Mouse (Mus musculus) hindbrain, embryonic 10.5 days (tissue): ENCODE results near the gene Mlx. TPM values are rescaled to one million over a fixed set of nuclear protein-coding genes. Genes with fewer than 3 reads are reported as not detected.
A peak's percentile ranks its signal among the peaks of the same experiment; 100 is the strongest.

Experiments used
- DNase-seq: peaks from one replicate; pipeline ENCODE4 v3.0.0-alpha.2; 2017; ENCODE audit warnings: low spot score
- H3K27ac ChIP-seq: fragments of 300-500 bp; sonication (generic); 2 replicates; pipeline ENCODE4 v1.5.1; 2016; ENCODE audit warnings: mild to moderate bottlenecking, moderate library complexity
- H3K27me3 ChIP-seq: fragments of 300-500 bp; sonication (generic); 2 replicates; pipeline ENCODE4 v1.6.1; 2016; ENCODE audit warnings: mild to moderate bottlenecking; ENCODE audit not compliant: poor library complexity, insufficient read depth, severe bottlenecking
- H3K36me3 ChIP-seq: fragments of 300-500 bp; sonication (generic); 2 replicates; pipeline ENCODE4 v1.6.1; 2016; ENCODE audit warnings: mild to moderate bottlenecking, moderate library complexity
- H3K4me1 ChIP-seq: fragments of 300-500 bp; sonication (generic); replicated peaks from 2 replicates; pipeline ENCODE4 v1.6.1; 2016; ENCODE audit warnings: mild to moderate bottlenecking
- H3K4me3 ChIP-seq: fragments of 300-500 bp; sonication (generic); 2 replicates; pipeline ENCODE4 v1.5.1; 2016; ENCODE audit warnings: mild to moderate bottlenecking, moderate library complexity
- H3K9me3 ChIP-seq: fragments of 300-500 bp; sonication (generic); 2 replicates; pipeline ENCODE4 v1.6.1; 2016; ENCODE audit warnings: mild to moderate bottlenecking, moderate library complexity
- WGBS: fragments of 180-500 bp; shearing (Covaris S2); methylation state at CpG from one replicate; pipeline ENCODE4 v1.1.7; 2016; 5-methylcytosine and 5-hydroxymethylcytosine counted together
- polyA plus RNA-seq: library from polyadenylated mRNA; unstranded; fragments of >200 nt; fragmentation: Nextera tagmentation; extraction: Ambion mirVana; gene quantifications from 2 replicates; pipeline ENCODE4 v1.2.1, GENCODE M21; 2016

Mlx gene
- polyA plus RNA-seq, 1 experiment from 2014 or later: 49.7 TPM

GRCm38 (mm10) chr11:101134217-101134865 is 47.3 kb downstream of the Mlx start:
- 82% methylated on average over 13 of the region's 13 CpGs for WGBS
- Histone ChIP-seq H3K9me3 (peaks cover 3% of the 10 kb centered on the region), H3K4me3 (no peak overlapping the region), H3K27ac (no peak overlapping the region), H3K4me1 (peaks cover 11% of the 10 kb centered on the region; the same call in 1 of the 2 replicates), H3K27me3 (peaks cover 4% of the 10 kb centered on the region), H3K36me3 (no peaks in the 10 kb centered on the region)
- no peak for DNase-seq

GRCm38 (mm10) chr11:101137000-101137399 is 49.9 kb downstream of the Mlx start:
- H3K27ac ChIP-seq: no peak overlapping the region
- no peaks in the 10 kb centered on the region for H3K36me3 ChIP-seq
- no peaks in the 10 kb centered on the region for H3K9me3 ChIP-seq
- H3K4me1 ChIP-seq: peaks cover 19% of the 10 kb centered on the region
- H3K27me3 ChIP-seq: peaks cover 30% of the 10 kb centered on the region
- no peak overlapping the region for H3K4me3 ChIP-seq
- WGBS: 79% methylated on average over 7 of the region's 7 CpGs
- no peak for DNase-seq

GRCm38 (mm10) chr11:101138536-101139181 is 51.6 kb downstream of the Mlx start:
- H3K27ac ChIP-seq: peak overlapping the region; percentile 72
- no peaks in the 10 kb centered on the region for H3K36me3 ChIP-seq
- peak overlapping the region; percentile 35 for H3K4me3 ChIP-seq
- WGBS: 32% methylated on average over 15 of the region's 15 CpGs
- no peaks in the 10 kb centered on the region for H3K9me3 ChIP-seq
- H3K4me1 ChIP-seq: peaks cover 22% of the 10 kb centered on the region
- DNase-seq: peak; percentile 57
- peaks cover 33% of the 10 kb centered on the region for H3K27me3 ChIP-seq

GRCm38 (mm10) chr11:101140164-101140819 is 53.2 kb downstream of the Mlx start:
- H3K36me3 ChIP-seq: no peaks in the 10 kb centered on the region
- peaks cover 26% of the 10 kb centered on the region for H3K4me1 ChIP-seq
- 55% methylated on average over 27 of the region's 27 CpGs for WGBS
- no peaks in the 10 kb centered on the region for H3K9me3 ChIP-seq
- peaks cover 33% of the 10 kb centered on the region for H3K27me3 ChIP-seq
- no peak for DNase-seq
- H3K4me3 ChIP-seq: peak overlapping the region; percentile 40
- H3K27ac ChIP-seq: peak overlapping the region; percentile 57

- Histone ChIP-seq H3K9me3 (no peaks in the 10 kb centered on the region), H3K27me3 (peaks cover 33% of the 10 kb centered on the region), H3K27ac (no peak overlapping the region), H3K4me3 (no peak overlapping the region), H3K36me3 (no peaks in the 10 kb centered on the region), H3K4me1 (peaks cover 26% of the 10 kb centered on the region)
- 79% methylated on average over 8 of the region's 8 CpGs for WGBS
- no peak for DNase-seq
Observed at GRCm38 (mm10) chr11:101141088-101141487, 54.0 kb downstream of the Mlx start.

Other genes with a start within 250 kb of the Mlx start
- 13.6 and 14.8 TPM in 2 replicates for gene Stat5b, start 236.6 kb upstream of the Mlx start, polyA plus RNA-seq
- 2.0 and 2.8 TPM in 2 replicates for gene Stat5a, start 227.9 kb upstream of the Mlx start, polyA plus RNA-seq
- gene Stat3, start 147.7 kb upstream of the Mlx start, polyA plus RNA-seq: 21.1 and 31.5 TPM in 2 replicates
- 18.2 and 21.4 TPM in 2 replicates for gene Cavin1, start 116.4 kb upstream of the Mlx start, polyA plus RNA-seq
- 36.2 and 48.1 TPM in 2 replicates for gene Atp6v0a1, start 77.8 kb upstream of the Mlx start, polyA plus RNA-seq
- 11.2 and 12.9 TPM in 2 replicates for gene Naglu, start 17.3 kb upstream of the Mlx start, polyA plus RNA-seq
- 0.14 TPM in 1 of 2 replicates, not detected in the other for gene Hsd17b1, start 8.9 kb upstream of the Mlx start, polyA plus RNA-seq
- 53.1 and 59.6 TPM in 2 replicates for gene Coasy, start 4.7 kb upstream of the Mlx start, polyA plus RNA-seq
- 59.7 and 72.5 TPM in 2 replicates for gene Psmc3ip, start 8.2 kb downstream of the Mlx start, polyA plus RNA-seq
- 17.8 and 21.2 TPM in 2 replicates for gene Retreg3, start 32.6 kb downstream of the Mlx start, polyA plus RNA-seq
- gene Tubg1, start 32.7 kb downstream of the Mlx start, polyA plus RNA-seq: 136 and 141 TPM in 2 replicates
- 2.8 and 4.8 TPM in 2 replicates for gene Tubg2, start 68.6 kb downstream of the Mlx start, polyA plus RNA-seq
- 0.29 and 0.71 TPM in 2 replicates for gene Cntnap1, start 83.2 kb downstream of the Mlx start, polyA plus RNA-seq
- gene Plekhh3, start 84.1 kb downstream of the Mlx start, polyA plus RNA-seq: 5.8 and 11.8 TPM in 2 replicates
- 0.15 and 0.20 TPM in 2 replicates for gene Ccr10, start 88.2 kb downstream of the Mlx start, polyA plus RNA-seq
- gene Ezh1, start 139.2 kb downstream of the Mlx start, polyA plus RNA-seq: 13.1 TPM in 2 replicates
- gene Ramp2, start 158.8 kb downstream of the Mlx start, polyA plus RNA-seq: 63.9 and 72.3 TPM in 2 replicates
- gene Vps25, start 166.4 kb downstream of the Mlx start, polyA plus RNA-seq: 135 TPM in 2 replicates
- 6.7 and 7.6 TPM in 2 replicates for gene Wnk4, start 173.3 kb downstream of the Mlx start, polyA plus RNA-seq
- gene Cntd1, start 191.7 kb downstream of the Mlx start, polyA plus RNA-seq: 0.95 and 1.9 TPM in 2 replicates
- 227 and 244 TPM in 2 replicates for gene Coa3, start 191.8 kb downstream of the Mlx start, polyA plus RNA-seq
- gene Becn1, start 215.0 kb downstream of the Mlx start, polyA plus RNA-seq: 153 and 166 TPM in 2 replicates
- gene Psme3, start 228.9 kb downstream of the Mlx start, polyA plus RNA-seq: 166 and 190 TPM in 2 replicates
- gene Aoc2, start 237.8 kb downstream of the Mlx start, polyA plus RNA-seq: 1.5 and 2.1 TPM in 2 replicates
- 0.06 TPM in 1 of 2 replicates, not detected in the other for gene Aoc3, start 243.3 kb downstream of the Mlx start, polyA plus RNA-seq